Mouse (Mus musculus) midbrain, embryonic 16.5 days (tissue): ENCODE measurements at regions not wholly inside any gene's neighbourhood (a gene's known extent, or its start where the extent isn't known, plus 50 kb on each side); places are given as distances from the start of the nearest gene placed in this dataset.

Experiments
- ATAC-seq: fragments of 200-750 bp; cut with Nextera tagmentation; 2 replicates; pipeline ENCODE4 v1.8.0; 2017; ENCODE audit warnings: moderate TSS enrichment
- H3K27ac ChIP-seq: fragments of 300-500 bp; sonication (generic); 2 replicates; pipeline ENCODE4 v1.5.1; 2014; ENCODE audit warnings: mild to moderate bottlenecking, low read length, mixed read lengths
- H3K27me3 ChIP-seq: fragments of 300-500 bp; sonication (generic); 2 replicates; pipeline ENCODE4 v1.6.1; 2014; ENCODE audit warnings: low read depth, low read length, mixed read lengths; ENCODE audit not compliant: control insufficient read depth, insufficient read depth
- H3K36me3 ChIP-seq: fragments of 300-500 bp; sonication (generic); 2 replicates; pipeline ENCODE4 v1.6.1; 2014; ENCODE audit warnings: mild to moderate bottlenecking, low read length, moderate library complexity, mixed read lengths; ENCODE audit not compliant: control insufficient read depth, insufficient read depth
- H3K4me1 ChIP-seq: fragments of 300-500 bp; sonication (generic); 2 replicates; pipeline ENCODE4 v1.6.1; 2014; ENCODE audit warnings: mild to moderate bottlenecking, low read length, mixed read lengths; ENCODE audit not compliant: control insufficient read depth, insufficient read depth
- H3K4me2 ChIP-seq: fragments of 300-500 bp; sonication (generic); 2 replicates; pipeline ENCODE4 v1.6.1; 2014; ENCODE audit warnings: mild to moderate bottlenecking, low read length, mixed read lengths
- H3K4me3 ChIP-seq: fragments of 300-500 bp; sonication (generic); 2 replicates; pipeline ENCODE4 v1.5.1; 2014; ENCODE audit warnings: low read depth, mild to moderate bottlenecking, low read length, moderate library complexity, mixed read lengths
- H3K9ac ChIP-seq: fragments of 300-500 bp; sonication (generic); 2 replicates; pipeline ENCODE4 v1.6.1; 2014; ENCODE audit warnings: low read depth, low read length, mixed read lengths
- H3K9me3 ChIP-seq: fragments of 300-500 bp; sonication (generic); replicated peaks from 2 replicates; pipeline ENCODE4 v1.6.1; 2014; ENCODE audit warnings: mild to moderate bottlenecking, low read length, mixed read lengths; ENCODE audit not compliant: control insufficient read depth, poor library complexity, severe bottlenecking
- WGBS: fragments of 180-500 bp; shearing (Covaris S2); extraction: QIAGEN DNeasy Blood & Tissue Kit; methylation state at CpG from one replicate; pipeline ENCODE4 v1.1.7; 2014; 5-methylcytosine and 5-hydroxymethylcytosine counted together

DNA sequence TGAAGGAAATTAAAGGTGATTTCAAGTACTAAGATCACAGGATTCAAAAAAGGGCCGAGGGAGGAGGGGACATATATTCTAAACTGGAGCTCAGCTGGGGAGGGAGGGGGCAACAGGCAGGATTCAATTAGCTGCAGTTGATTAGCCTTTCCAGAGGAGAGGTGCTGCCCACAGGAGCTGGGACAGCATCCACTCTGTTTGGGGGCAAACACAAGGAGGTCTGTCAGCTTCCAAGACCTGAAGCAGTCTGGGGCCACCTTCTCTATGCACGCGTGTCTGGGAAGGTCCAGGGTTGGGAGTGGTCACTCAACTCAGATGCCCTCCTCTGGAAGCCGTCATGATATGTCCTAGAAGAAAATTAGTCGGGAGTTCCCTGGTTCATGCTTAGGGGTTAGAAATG lies 139.1 kb upstream of the Mycn start:
- Histone ChIP-seq H3K4me3 (no peak overlapping the region), H3K36me3 (no peaks in the 10 kb centered on the region)

GRCm38 (mm10) chr12:13079832-13080231 lies 138.1 kb upstream of the Mycn start:
- 97% methylated on average over 3 of the region's 3 CpGs for WGBS

More for the DNA sequence above, 139.1 kb upstream of the Mycn start:
- no peaks in the 10 kb centered on the region for H3K4me1 ChIP-seq
- H3K4me2 ChIP-seq: no peak overlapping the region
- no peaks in the 10 kb centered on the region for H3K27me3 ChIP-seq
- H3K27ac ChIP-seq: no peak overlapping the region
- H3K9me3 ChIP-seq: no peaks in the 10 kb centered on the region
- ATAC-seq: no peak
- H3K9ac ChIP-seq: no peak overlapping the region
- 87% methylated on average over 5 of the region's 5 CpGs for WGBS

GRCm38 (mm10) chr12:13077689-13078088 lies 136.0 kb upstream of the Mycn start:
- no peak overlapping the region for H3K4me2 ChIP-seq
- no peak overlapping the region for H3K9ac ChIP-seq
- no peak overlapping the region for H3K4me3 ChIP-seq
- H3K27ac ChIP-seq: no peak overlapping the region
- no peaks in the 10 kb centered on the region for H3K4me1 ChIP-seq
- WGBS: 74% methylated on average over 4 of the region's 4 CpGs
- no peaks in the 10 kb centered on the region for H3K27me3 ChIP-seq
- no peaks in the 10 kb centered on the region for H3K36me3 ChIP-seq
- ATAC-seq: no peak
- H3K9me3 ChIP-seq: 0 out of 2 replicates have a peak, but pooled peaks cover 2% of the 10 kb centered on the region

More at GRCm38 (mm10) chr12:13079832-13080231, 138.1 kb upstream of the Mycn start:
- ATAC-seq: no peak
- no peaks in the 10 kb centered on the region for H3K27me3 ChIP-seq
- no peaks in the 10 kb centered on the region for H3K36me3 ChIP-seq
- no peak overlapping the region for H3K9ac ChIP-seq
- no peaks in the 10 kb centered on the region for H3K9me3 ChIP-seq
- no peaks in the 10 kb centered on the region for H3K4me1 ChIP-seq
- no peak overlapping the region for H3K4me3 ChIP-seq
- no peak overlapping the region for H3K4me2 ChIP-seq
- H3K27ac ChIP-seq: no peak overlapping the region

DNA sequence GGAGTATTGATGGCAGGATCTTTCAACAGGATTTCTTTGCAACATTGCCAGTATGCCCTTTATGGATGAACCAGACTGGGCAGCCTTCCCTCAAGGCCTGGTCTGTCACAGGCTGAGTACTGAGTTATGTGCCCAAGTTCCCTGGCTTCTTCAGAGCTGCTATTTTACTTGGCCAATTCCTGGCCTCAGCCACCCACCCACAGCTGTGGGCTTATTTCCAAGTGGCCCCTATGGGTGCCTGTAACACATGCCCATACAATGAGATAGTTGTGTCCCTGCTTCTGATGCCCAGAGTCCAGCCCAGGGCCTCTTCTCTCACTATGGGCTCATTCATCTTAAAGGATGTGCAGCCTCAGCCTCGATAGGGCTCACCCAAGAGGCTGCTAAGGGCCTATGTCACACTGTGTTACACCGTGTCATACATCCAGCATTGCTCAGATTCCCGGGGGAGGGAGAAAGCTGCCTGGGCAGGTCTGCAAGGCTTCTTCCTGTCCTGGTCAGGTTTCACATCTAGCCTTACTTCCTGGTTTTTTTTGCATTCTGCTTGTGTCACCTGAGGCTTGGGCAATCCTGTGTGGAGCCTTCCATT lies 135.1 kb upstream of the Mycn start:
- ATAC-seq: no peak
- Histone ChIP-seq H3K4me3 (no peak overlapping the region), H3K36me3 (no peaks in the 10 kb centered on the region), H3K27ac (no peak overlapping the region), H3K9me3 (0 out of 2 replicates have a peak, but pooled peaks cover 2% of the 10 kb centered on the region), H3K27me3 (no peaks in the 10 kb centered on the region), H3K4me2 (no peak overlapping the region), H3K4me1 (no peaks in the 10 kb centered on the region), H3K9ac (no peak overlapping the region)
- 79% methylated on average over 3 of the region's 3 CpGs for WGBS

DNA sequence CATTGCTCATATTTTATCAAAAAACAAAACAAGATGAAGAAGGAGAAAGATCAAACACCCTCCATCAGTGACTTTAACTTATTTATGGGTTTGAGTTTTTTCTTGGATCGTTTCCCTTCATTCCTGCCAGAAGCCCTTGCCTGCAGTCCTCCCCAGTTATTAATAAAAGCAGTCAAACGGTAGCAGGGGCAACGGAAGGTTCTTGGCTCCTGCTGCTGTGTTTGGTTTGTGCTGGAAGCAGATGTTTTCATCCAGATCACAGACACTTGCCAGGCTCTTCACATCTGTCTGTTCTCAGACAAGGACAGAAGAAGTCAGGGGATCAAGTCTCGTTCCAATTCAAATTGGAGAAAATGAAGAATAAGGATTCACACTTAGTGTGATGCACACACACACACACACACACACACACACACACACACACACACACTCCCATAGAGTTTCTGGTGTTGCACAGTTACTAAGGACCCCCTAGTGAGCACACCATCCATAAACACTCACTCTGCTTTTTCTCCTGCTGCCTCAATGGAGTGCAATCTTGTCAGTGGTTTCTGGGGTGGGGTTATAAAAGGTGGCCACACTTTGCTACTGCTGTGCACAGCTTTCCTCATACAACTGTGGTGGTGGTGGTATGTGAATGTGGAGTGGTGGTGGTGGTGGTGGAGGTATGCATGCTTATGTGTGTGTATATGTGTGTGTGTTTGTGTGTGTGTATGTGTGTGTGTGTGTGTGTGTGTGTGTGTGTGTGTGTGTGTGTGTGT lies 131.6 kb upstream of the Mycn start:
- WGBS: 77% methylated on average over 4 of the region's 4 CpGs
- Histone ChIP-seq H3K4me2 (no peak overlapping the region), H3K36me3 (no peaks in the 10 kb centered on the region), H3K27ac (no peak overlapping the region), H3K9ac (no peak overlapping the region), H3K27me3 (no peaks in the 10 kb centered on the region), H3K4me1 (no peaks in the 10 kb centered on the region), H3K4me3 (no peak overlapping the region), H3K9me3 (0 out of 2 replicates have a peak, but pooled peaks cover 2% of the 10 kb centered on the region)
- ATAC-seq: no peak

DNA sequence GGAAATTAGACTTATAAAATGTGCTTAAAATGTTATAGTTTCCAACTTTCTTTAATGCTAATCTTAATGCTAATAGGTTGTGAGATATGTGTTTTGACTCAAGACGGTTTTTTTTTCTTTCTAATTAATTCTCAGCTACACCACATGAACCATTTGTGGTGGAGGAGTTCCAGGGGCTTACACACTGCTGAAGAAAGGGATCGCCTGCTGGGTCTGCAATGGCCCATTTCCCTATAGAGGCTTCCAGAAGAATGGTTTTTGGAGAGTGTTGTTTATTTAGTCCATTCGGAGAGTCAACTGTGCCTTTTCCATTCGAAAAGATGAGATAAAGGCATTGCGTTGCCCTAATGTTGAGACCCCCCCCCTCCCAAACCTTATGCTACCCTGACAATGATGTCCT lies 125.6 kb upstream of the Mycn start:
- WGBS: 59% methylated on average over 5 of the region's 5 CpGs

GRCm38 (mm10) chr12:13066604-13067181 lies 125.0 kb upstream of the Mycn start:
- Histone ChIP-seq H3K4me2 (no peak overlapping the region), H3K27me3 (no peaks in the 10 kb centered on the region), H3K9ac (no peak overlapping the region), H3K4me3 (no peak overlapping the region), H3K27ac (no peak overlapping the region), H3K9me3 (no peaks in the 10 kb centered on the region), H3K36me3 (no peaks in the 10 kb centered on the region), H3K4me1 (no peaks in the 10 kb centered on the region)
- no peak for ATAC-seq
- WGBS: 74% methylated on average over 6 of the region's 6 CpGs

More for the DNA sequence above, 125.6 kb upstream of the Mycn start:
- H3K4me3 ChIP-seq: no peak overlapping the region
- no peaks in the 10 kb centered on the region for H3K4me1 ChIP-seq
- H3K4me2 ChIP-seq: no peak overlapping the region
- no peak for ATAC-seq
- H3K9ac ChIP-seq: no peak overlapping the region
- H3K9me3 ChIP-seq: no peaks in the 10 kb centered on the region
- no peaks in the 10 kb centered on the region for H3K36me3 ChIP-seq
- no peak overlapping the region for H3K27ac ChIP-seq
- H3K27me3 ChIP-seq: no peaks in the 10 kb centered on the region

GRCm38 (mm10) chr12:13059473-13059872 lies 117.8 kb upstream of the Mycn start:
- no peak for ATAC-seq
- Histone ChIP-seq H3K27me3 (no peaks in the 10 kb centered on the region), H3K4me2 (no peak overlapping the region), H3K9me3 (no peaks in the 10 kb centered on the region), H3K4me3 (no peak overlapping the region), H3K4me1 (no peaks in the 10 kb centered on the region), H3K27ac (no peak overlapping the region), H3K9ac (no peak overlapping the region), H3K36me3 (no peaks in the 10 kb centered on the region)
- WGBS: 79% methylated on average over 3 of the region's 3 CpGs

GRCm38 (mm10) chr12:13056246-13056645 lies 114.5 kb upstream of the Mycn start:
- Histone ChIP-seq H3K4me3 (no peak overlapping the region), H3K4me2 (no peak overlapping the region), H3K4me1 (peaks cover 12% of the 10 kb centered on the region), H3K9ac (no peak overlapping the region), H3K9me3 (no peaks in the 10 kb centered on the region), H3K27me3 (no peaks in the 10 kb centered on the region), H3K36me3 (no peaks in the 10 kb centered on the region), H3K27ac (no peak overlapping the region)
- WGBS: 44% methylated on average over 7 of the region's 7 CpGs
- no peak; the same call in 1 of the 2 replicates for ATAC-seq
